Mouse (Mus musculus): ENCODE measurements around the gene I830077J02Rik. TPM values are rescaled to one million over a fixed set of nuclear protein-coding genes. Genes with fewer than 3 reads are reported as not detected.
"Not testable (repeated sequence)": the region's sequence is repeated elsewhere in the genome, so short reads cannot be mapped to it uniquely, and the experiment has no call there.

The I830077J02Rik gene
- polyA plus RNA-seq, 1 experiment from 2014 or later = 0.76 TPM

- Histone ChIP-seq H3K4me3 (ENCODE audit: low read depth, low read length) (no peak overlapping the region), H3K27ac (ENCODE audit: low read depth, low read length) (no peak overlapping the region), H3K27me3 (ENCODE audit: control insufficient read depth, insufficient read depth, low read length) (no peaks in the 10 kb centered on the region), H3K9ac (ENCODE audit: low read length) (no peak overlapping the region), H3K9me3 (ENCODE audit: control insufficient read depth, low read length) (no peaks in the 10 kb centered on the region), H3K4me1 (ENCODE audit: control insufficient read depth, insufficient read depth, low read length) (no peaks in the 10 kb centered on the region), H3K36me3 (ENCODE audit: control insufficient read depth, insufficient read depth, low read length) (no peaks in the 10 kb centered on the region), H3K4me2 (ENCODE audit: low read depth) (no peak overlapping the region)
- ATAC-seq (ENCODE audit: insufficient read depth, low FRiP score, low TSS enrichment) (no peak), DNase-seq (ENCODE audit: low spot score) (no peak)
- 91% methylated on average over 3 of the region's 3 CpGs for WGBS
These were observed 4.3 kb downstream of the I830077J02Rik start for GRCm38 (mm10) chr3:105928195-105928569.

GRCm38 (mm10) chr3:105927561-105928194 lies 4.8 kb downstream of the I830077J02Rik start:
- ATAC-seq (ENCODE audit: insufficient read depth, low FRiP score, low TSS enrichment) = no peak
- Histone ChIP-seq H3K9me3 (ENCODE audit: control insufficient read depth, low read length) (no peaks in the 10 kb centered on the region), H3K27me3 (ENCODE audit: control insufficient read depth, insufficient read depth, low read length) (no peaks in the 10 kb centered on the region), H3K36me3 (ENCODE audit: control insufficient read depth, insufficient read depth, low read length) (no peaks in the 10 kb centered on the region), H3K4me1 (ENCODE audit: control insufficient read depth, insufficient read depth, low read length) (no peaks in the 10 kb centered on the region), H3K27ac (ENCODE audit: low read depth, low read length) (no peak overlapping the region), H3K9ac (ENCODE audit: low read length) (no peak overlapping the region), H3K4me3 (ENCODE audit: low read depth, low read length) (no peak overlapping the region), H3K4me2 (ENCODE audit: low read depth) (no peak overlapping the region)
- no peak for DNase-seq (ENCODE audit: low spot score)
- WGBS = 67% methylated on average over 7 of the region's 7 CpGs

- Histone ChIP-seq H3K36me3 (ENCODE audit: control insufficient read depth, insufficient read depth, low read length) (no peaks in the 10 kb centered on the region), H3K4me3 (ENCODE audit: low read depth, low read length) (no peak overlapping the region), H3K27ac (ENCODE audit: low read depth, low read length) (no peak overlapping the region), H3K4me1 (ENCODE audit: control insufficient read depth, insufficient read depth, low read length) (no peaks in the 10 kb centered on the region), H3K9ac (ENCODE audit: low read length) (no peak overlapping the region), H3K27me3 (ENCODE audit: control insufficient read depth, insufficient read depth, low read length) (no peaks in the 10 kb centered on the region), H3K9me3 (ENCODE audit: control insufficient read depth, low read length) (no peaks in the 10 kb centered on the region), H3K4me2 (ENCODE audit: low read depth) (no peak overlapping the region)
- DNase-seq (ENCODE audit: low spot score) (no peak), ATAC-seq (ENCODE audit: insufficient read depth, low FRiP score, low TSS enrichment) (no peak)
- WGBS = 82% methylated on average over 9 of the region's 9 CpGs
These were observed 7.8 kb downstream of the I830077J02Rik start for GRCm38 (mm10) chr3:105924616-105925015.

DNA sequence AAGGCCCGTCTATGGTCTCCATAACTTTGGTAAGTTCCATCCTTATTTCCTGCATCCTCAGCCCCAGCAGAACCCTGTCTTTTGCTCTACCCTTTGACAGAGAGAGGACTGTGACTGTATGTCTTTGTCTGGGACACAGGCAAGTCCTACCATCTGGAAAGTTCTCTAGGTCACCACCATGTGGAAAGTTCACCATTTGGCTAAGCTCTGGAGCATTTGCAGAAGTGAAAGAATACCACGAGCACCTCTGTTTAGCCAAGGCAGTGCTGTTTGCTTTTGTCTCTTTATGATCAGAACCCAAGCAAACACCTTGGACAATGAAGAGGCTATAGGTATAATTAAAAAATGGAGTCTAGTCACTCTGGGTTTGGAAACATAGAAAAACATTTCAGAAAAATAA lies 10.5 kb downstream of the I830077J02Rik start:
- H3K4me2 ChIP-seq (ENCODE audit: low read depth) = no peak overlapping the region
- no peaks in the 10 kb centered on the region for H3K4me1 ChIP-seq (ENCODE audit: control insufficient read depth, insufficient read depth, low read length)
- no peaks in the 10 kb centered on the region for H3K9me3 ChIP-seq (ENCODE audit: control insufficient read depth, low read length)
- no peak overlapping the region for H3K27ac ChIP-seq (ENCODE audit: low read depth, low read length)
- H3K4me3 ChIP-seq (ENCODE audit: low read depth, low read length) = no peak overlapping the region
- DNase-seq (ENCODE audit: low spot score) = no peak
- H3K27me3 ChIP-seq (ENCODE audit: control insufficient read depth, insufficient read depth, low read length) = no peaks in the 10 kb centered on the region
- no peak overlapping the region for H3K9ac ChIP-seq (ENCODE audit: low read length)
- WGBS = 76% methylated on average over 2 of the region's 2 CpGs
- H3K36me3 ChIP-seq (ENCODE audit: control insufficient read depth, insufficient read depth, low read length) = no peaks in the 10 kb centered on the region
- no peak for ATAC-seq (ENCODE audit: insufficient read depth, low FRiP score, low TSS enrichment)

- ATAC-seq (ENCODE audit: insufficient read depth, low FRiP score, low TSS enrichment); H3K27ac ChIP-seq (ENCODE audit: low read depth, low read length); DNase-seq (ENCODE audit: low spot score); H3K27me3 ChIP-seq (ENCODE audit: control insufficient read depth, insufficient read depth, low read length); H3K4me1 ChIP-seq (ENCODE audit: control insufficient read depth, insufficient read depth, low read length); H3K9ac ChIP-seq (ENCODE audit: low read length); H3K4me3 ChIP-seq (ENCODE audit: low read depth, low read length); H3K36me3 ChIP-seq (ENCODE audit: control insufficient read depth, insufficient read depth, low read length); H3K9me3 ChIP-seq (ENCODE audit: control insufficient read depth, low read length); H3K4me2 ChIP-seq (ENCODE audit: low read depth): not testable (repeated sequence)
These were observed 11.7 kb downstream of the I830077J02Rik start for GRCm38 (mm10) chr3:105920743-105921142.

- Histone ChIP-seq H3K4me3 (ENCODE audit: low read depth, low read length) (no peak overlapping the region), H3K27ac (ENCODE audit: low read depth, low read length) (no peak overlapping the region), H3K4me2 (ENCODE audit: low read depth) (no peak overlapping the region), H3K27me3 (ENCODE audit: control insufficient read depth, insufficient read depth, low read length) (no peaks in the 10 kb centered on the region), H3K4me1 (ENCODE audit: control insufficient read depth, insufficient read depth, low read length) (no peaks in the 10 kb centered on the region), H3K9ac (ENCODE audit: low read length) (no peak overlapping the region), H3K36me3 (ENCODE audit: control insufficient read depth, insufficient read depth, low read length) (no peaks in the 10 kb centered on the region), H3K9me3 (ENCODE audit: control insufficient read depth, low read length) (no peaks in the 10 kb centered on the region)
- DNase-seq (ENCODE audit: low spot score) = no peak
- ATAC-seq (ENCODE audit: insufficient read depth, low FRiP score, low TSS enrichment) = no peak
- WGBS = 79% methylated on average over 3 of the region's 3 CpGs
These were observed 14.1 kb downstream of the I830077J02Rik start for GRCm38 (mm10) chr3:105918355-105918745.

- Histone ChIP-seq H3K27me3 (ENCODE audit: control insufficient read depth, insufficient read depth, low read length) (no peaks in the 10 kb centered on the region), H3K27ac (ENCODE audit: low read depth, low read length) (no peak overlapping the region), H3K36me3 (ENCODE audit: control insufficient read depth, insufficient read depth, low read length) (no peaks in the 10 kb centered on the region), H3K9ac (ENCODE audit: low read length) (no peak overlapping the region), H3K9me3 (ENCODE audit: control insufficient read depth, low read length) (no peaks in the 10 kb centered on the region), H3K4me1 (ENCODE audit: control insufficient read depth, insufficient read depth, low read length) (no peaks in the 10 kb centered on the region), H3K4me3 (ENCODE audit: low read depth, low read length) (no peak overlapping the region), H3K4me2 (ENCODE audit: low read depth) (no peak overlapping the region)
- WGBS = 66% methylated on average over 10 of the region's 10 CpGs
- DNase-seq (ENCODE audit: low spot score) = peak; percentile 17
- no peak for ATAC-seq (ENCODE audit: insufficient read depth, low FRiP score, low TSS enrichment)
These were observed 14.7 kb downstream of the I830077J02Rik start for GRCm38 (mm10) chr3:105917656-105918354.

- not testable (repeated sequence) for DNase-seq (ENCODE audit: low spot score); H3K9ac ChIP-seq (ENCODE audit: low read length); H3K27ac ChIP-seq (ENCODE audit: low read depth, low read length); H3K9me3 ChIP-seq (ENCODE audit: control insufficient read depth, low read length); H3K27me3 ChIP-seq (ENCODE audit: control insufficient read depth, insufficient read depth, low read length); H3K36me3 ChIP-seq (ENCODE audit: control insufficient read depth, insufficient read depth, low read length); ATAC-seq (ENCODE audit: insufficient read depth, low FRiP score, low TSS enrichment); H3K4me1 ChIP-seq (ENCODE audit: control insufficient read depth, insufficient read depth, low read length); H3K4me2 ChIP-seq (ENCODE audit: low read depth); H3K4me3 ChIP-seq (ENCODE audit: low read depth, low read length)
These were observed 16.0 kb downstream of the I830077J02Rik start for GRCm38 (mm10) chr3:105916455-105916854.

DNA sequence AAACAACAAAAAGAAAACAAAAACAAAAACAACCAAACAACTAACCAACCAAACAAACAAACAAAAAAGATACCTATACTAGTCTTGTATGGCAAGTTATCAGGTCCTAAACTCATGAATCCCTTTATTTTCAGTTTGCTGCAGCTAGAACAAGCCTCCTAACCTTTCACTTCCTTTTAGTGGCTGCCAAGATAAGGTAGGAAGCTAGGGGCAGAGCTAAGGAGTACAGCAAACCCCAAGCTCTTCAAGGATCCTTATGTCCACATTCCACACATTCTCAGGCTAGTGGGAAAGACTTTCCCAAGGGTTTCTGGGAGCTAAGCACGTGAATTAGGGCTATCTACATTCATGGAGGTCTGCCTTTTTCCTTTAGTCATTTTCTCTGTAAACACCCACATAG lies 17.2 kb downstream of the I830077J02Rik start:
- no peak for DNase-seq (ENCODE audit: low spot score)
- no peaks in the 10 kb centered on the region for H3K9me3 ChIP-seq (ENCODE audit: control insufficient read depth, low read length)
- no peak overlapping the region for H3K4me3 ChIP-seq (ENCODE audit: low read depth, low read length)
- H3K4me1 ChIP-seq (ENCODE audit: control insufficient read depth, insufficient read depth, low read length) = no peaks in the 10 kb centered on the region
- H3K27me3 ChIP-seq (ENCODE audit: control insufficient read depth, insufficient read depth, low read length) = no peaks in the 10 kb centered on the region
- WGBS = 46% methylated on average over 1 of the region's 1 CpGs
- H3K9ac ChIP-seq (ENCODE audit: low read length) = no peak overlapping the region
- H3K27ac ChIP-seq (ENCODE audit: low read depth, low read length) = no peak overlapping the region
- no peaks in the 10 kb centered on the region for H3K36me3 ChIP-seq (ENCODE audit: control insufficient read depth, insufficient read depth, low read length)
- H3K4me2 ChIP-seq (ENCODE audit: low read depth) = no peak overlapping the region
- no peak for ATAC-seq (ENCODE audit: insufficient read depth, low FRiP score, low TSS enrichment)

All from neural tube, embryonic 11.5 days (tissue).